Mouse (Mus musculus) hindbrain, embryonic 13.5 days (tissue): Measurements from ENCODE around the gene Kcnc3. TPM values are rescaled to one million over a fixed set of nuclear protein-coding genes. Genes with fewer than 3 reads are reported as not detected.

ENCODE experiments used
- ATAC-seq: fragments of 200-750 bp; cut with Nextera tagmentation; 2 replicates; pipeline ENCODE4 v1.8.0; 2017; ENCODE audit warnings: moderate TSS enrichment; ENCODE audit not compliant: low FRiP score
- H3K27ac ChIP-seq: fragments of 300-500 bp; sonication (generic); 2 replicates; pipeline ENCODE4 v1.5.1; 2015; ENCODE audit warnings: inconsistent platforms, mild to moderate bottlenecking, moderate library complexity
- H3K27me3 ChIP-seq: fragments of 300-500 bp; sonication (generic); 2 replicates; pipeline ENCODE4 v1.6.1; 2015; ENCODE audit warnings: mild to moderate bottlenecking, inconsistent platforms
- H3K36me3 ChIP-seq: fragments of 300-500 bp; sonication (generic); 2 replicates; pipeline ENCODE4 v1.6.1; 2015; ENCODE audit warnings: mild to moderate bottlenecking, inconsistent platforms
- H3K4me1 ChIP-seq: fragments of 300-500 bp; sonication (generic); replicated peaks from 2 replicates; pipeline ENCODE4 v1.6.1; 2015; ENCODE audit warnings: inconsistent platforms
- H3K4me2 ChIP-seq: fragments of 300-500 bp; sonication (generic); 2 replicates; pipeline ENCODE4 v1.6.1; 2015; ENCODE audit warnings: inconsistent platforms, mild to moderate bottlenecking, moderate library complexity
- H3K4me3 ChIP-seq: fragments of 300-500 bp; sonication (generic); 2 replicates; pipeline ENCODE4 v1.5.1; 2015; ENCODE audit warnings: mild to moderate bottlenecking, inconsistent platforms
- H3K9ac ChIP-seq: fragments of 300-500 bp; sonication (generic); 2 replicates; pipeline ENCODE4 v1.6.1; 2015; ENCODE audit warnings: mild to moderate bottlenecking, inconsistent platforms
- H3K9me3 ChIP-seq: fragments of 300-500 bp; sonication (generic); 2 replicates; pipeline ENCODE4 v1.6.1; 2016; ENCODE audit warnings: inconsistent platforms
- WGBS: fragments of 180-500 bp; shearing (Covaris S2); methylation state at CpG from one replicate; pipeline ENCODE4 v1.1.7; 2015; 5-methylcytosine and 5-hydroxymethylcytosine counted together
- polyA plus RNA-seq: library from polyadenylated mRNA; unstranded; fragments of >200 nt; fragmentation: Nextera tagmentation; extraction: Ambion mirVana; gene quantifications from 2 replicates; pipeline ENCODE4 v1.2.1, GENCODE M21; 2015

Gene Kcnc3
- polyA plus RNA-seq, 1 experiment from 2014 or later = 4.4 TPM

- peaks cover 7% of the 10 kb centered on the region; the same call in 1 of the 2 replicates for H3K4me1 ChIP-seq
- 47% methylated on average over 18 of the region's 18 CpGs for WGBS
- H3K36me3 ChIP-seq = no peaks in the 10 kb centered on the region
- no peak for ATAC-seq
- peaks cover 4% of the 10 kb centered on the region; the same call in 1 of the 2 replicates for H3K9me3 ChIP-seq
- H3K9ac ChIP-seq = no peak overlapping the region
- no peak overlapping the region for H3K4me3 ChIP-seq
- no peak overlapping the region for H3K4me2 ChIP-seq
- no peak overlapping the region for H3K27ac ChIP-seq
- H3K27me3 ChIP-seq = peaks cover 20% of the 10 kb centered on the region
Observed at GRCm38 (mm10) chr7:44623714-44624542, 33.5 kb downstream of the Kcnc3 start.

- H3K4me2 ChIP-seq = no peak overlapping the region
- H3K4me3 ChIP-seq = no peak overlapping the region
- no peak for ATAC-seq
- 78% methylated on average over 3 of the region's 3 CpGs for WGBS
- H3K36me3 ChIP-seq = no peaks in the 10 kb centered on the region
- H3K4me1 ChIP-seq = peaks cover 7% of the 10 kb centered on the region; the same call in 1 of the 2 replicates
- peaks cover 18% of the 10 kb centered on the region for H3K27me3 ChIP-seq
- H3K27ac ChIP-seq = no peak overlapping the region
- H3K9ac ChIP-seq = no peak overlapping the region
- no peaks in the 10 kb centered on the region for H3K9me3 ChIP-seq
Observed at GRCm38 (mm10) chr7:44624543-44624826, 34.0 kb downstream of the Kcnc3 start.

- Histone ChIP-seq H3K27me3 (peaks cover 17% of the 10 kb centered on the region), H3K4me1 (peaks cover 7% of the 10 kb centered on the region; the same call in 1 of the 2 replicates), H3K27ac (no peak overlapping the region), H3K9ac (no peak overlapping the region), H3K36me3 (no peaks in the 10 kb centered on the region), H3K9me3 (no peaks in the 10 kb centered on the region), H3K4me3 (no peak overlapping the region), H3K4me2 (no peak overlapping the region)
- 69% methylated on average over 14 of the region's 14 CpGs for WGBS
- ATAC-seq = no peak
Observed at GRCm38 (mm10) chr7:44624828-44625227, 34.4 kb downstream of the Kcnc3 start.

- Histone ChIP-seq H3K27me3 (peaks cover 19% of the 10 kb centered on the region), H3K9ac (no peak overlapping the region), H3K27ac (no peak overlapping the region), H3K4me3 (no peak overlapping the region), H3K4me1 (peaks cover 7% of the 10 kb centered on the region; the same call in 1 of the 2 replicates), H3K4me2 (no peak overlapping the region), H3K36me3 (no peaks in the 10 kb centered on the region), H3K9me3 (no peaks in the 10 kb centered on the region)
- WGBS = 88% methylated on average over 13 of the region's 13 CpGs
- ATAC-seq = no peak
Observed at GRCm38 (mm10) chr7:44625241-44626067, 35.0 kb downstream of the Kcnc3 start.

GRCm38 (mm10) chr7:44626068-44626385, 35.6 kb downstream of the Kcnc3 start:
- no peaks in the 10 kb centered on the region for H3K9me3 ChIP-seq
- H3K27me3 ChIP-seq = peaks cover 19% of the 10 kb centered on the region
- H3K9ac ChIP-seq = no peak overlapping the region
- H3K4me1 ChIP-seq = peaks cover 7% of the 10 kb centered on the region; the same call in 1 of the 2 replicates
- no peaks in the 10 kb centered on the region for H3K36me3 ChIP-seq
- no peak overlapping the region for H3K4me3 ChIP-seq
- no peak overlapping the region for H3K4me2 ChIP-seq
- no peak overlapping the region for H3K27ac ChIP-seq
- 80% methylated on average over 1 of the region's 1 CpGs for WGBS
- ATAC-seq = no peak

- no peak for ATAC-seq
- Histone ChIP-seq H3K9me3 (no peaks in the 10 kb centered on the region), H3K9ac (no peak overlapping the region), H3K4me1 (peaks cover 7% of the 10 kb centered on the region; the same call in 1 of the 2 replicates), H3K27me3 (peaks cover 19% of the 10 kb centered on the region), H3K4me3 (no peak overlapping the region), H3K27ac (no peak overlapping the region), H3K36me3 (no peaks in the 10 kb centered on the region), H3K4me2 (no peak overlapping the region)
- WGBS = 85% methylated on average over 13 of the region's 13 CpGs
Observed at GRCm38 (mm10) chr7:44626966-44627365, 36.5 kb downstream of the Kcnc3 start.

GRCm38 (mm10) chr7:44628402-44629034, 38.1 kb downstream of the Kcnc3 start:
- 86% methylated on average over 15 of the region's 15 CpGs for WGBS
- no peak overlapping the region for H3K4me3 ChIP-seq
- H3K9ac ChIP-seq = no peak overlapping the region
- no peaks in the 10 kb centered on the region for H3K36me3 ChIP-seq
- H3K4me1 ChIP-seq = peaks cover 7% of the 10 kb centered on the region; the same call in 1 of the 2 replicates
- no peak overlapping the region for H3K4me2 ChIP-seq
- ATAC-seq = no peak
- H3K9me3 ChIP-seq = no peaks in the 10 kb centered on the region
- H3K27ac ChIP-seq = no peak overlapping the region
- peaks cover 22% of the 10 kb centered on the region for H3K27me3 ChIP-seq

- peaks cover 23% of the 10 kb centered on the region for H3K27me3 ChIP-seq
- no peak overlapping the region for H3K4me3 ChIP-seq
- ATAC-seq = no peak
- no peak overlapping the region for H3K4me2 ChIP-seq
- H3K9me3 ChIP-seq = no peaks in the 10 kb centered on the region
- H3K9ac ChIP-seq = no peak overlapping the region
- H3K4me1 ChIP-seq = no peaks in the 10 kb centered on the region
- 88% methylated on average over 13 of the region's 13 CpGs for WGBS
- no peaks in the 10 kb centered on the region for H3K36me3 ChIP-seq
- H3K27ac ChIP-seq = no peak overlapping the region
Observed at GRCm38 (mm10) chr7:44630437-44630836, 40.0 kb downstream of the Kcnc3 start.

- peaks cover 33% of the 10 kb centered on the region for H3K27me3 ChIP-seq
- H3K4me2 ChIP-seq = no peak overlapping the region
- 33% methylated on average over 13 of the region's 13 CpGs for WGBS
- H3K9ac ChIP-seq = no peak overlapping the region
- ATAC-seq = peak; percentile 17; the same call in 1 of the 2 replicates
- H3K4me3 ChIP-seq = no peak overlapping the region
- no peak overlapping the region for H3K27ac ChIP-seq
- no peaks in the 10 kb centered on the region for H3K4me1 ChIP-seq
- no peaks in the 10 kb centered on the region for H3K36me3 ChIP-seq
- H3K9me3 ChIP-seq = no peaks in the 10 kb centered on the region
Observed at GRCm38 (mm10) chr7:44632676-44633075, 42.2 kb downstream of the Kcnc3 start.

- Histone ChIP-seq H3K4me1 (no peaks in the 10 kb centered on the region), H3K27me3 (peaks cover 41% of the 10 kb centered on the region), H3K9ac (no peak overlapping the region), H3K9me3 (no peaks in the 10 kb centered on the region), H3K4me2 (no peak overlapping the region), H3K36me3 (no peaks in the 10 kb centered on the region), H3K4me3 (no peak overlapping the region), H3K27ac (no peak overlapping the region)
- no peak for ATAC-seq
- WGBS = 16% methylated on average over 15 of the region's 15 CpGs
Observed at GRCm38 (mm10) chr7:44633407-44633806, 42.9 kb downstream of the Kcnc3 start.

- WGBS = 86% methylated on average over 9 of the region's 9 CpGs
Observed at GRCm38 (mm10) chr7:44636684-44637083, 46.2 kb downstream of the Kcnc3 start.

GRCm38 (mm10) chr7:44638663-44639062, 48.2 kb downstream of the Kcnc3 start:
- WGBS = 2% methylated on average over 16 of the region's 16 CpGs
- Histone ChIP-seq H3K4me1 (peaks cover 6% of the 10 kb centered on the region; the same call in 1 of the 2 replicates), H3K4me3 (peak overlapping the region; percentile 15; the same call in 1 of the 2 replicates), H3K9ac (no peak overlapping the region), H3K36me3 (no peaks in the 10 kb centered on the region), H3K27ac (no peak overlapping the region), H3K9me3 (no peaks in the 10 kb centered on the region), H3K27me3 (peaks cover 77% of the 10 kb centered on the region), H3K4me2 (peak overlapping the region; percentile 32)
- no peak for ATAC-seq

More at GRCm38 (mm10) chr7:44636684-44637083, 46.2 kb downstream of the Kcnc3 start:
- Histone ChIP-seq H3K27ac (no peak overlapping the region), H3K4me2 (no peak overlapping the region), H3K36me3 (no peaks in the 10 kb centered on the region), H3K9me3 (no peaks in the 10 kb centered on the region), H3K4me3 (no peak overlapping the region), H3K4me1 (peaks cover 6% of the 10 kb centered on the region; the same call in 1 of the 2 replicates), H3K9ac (no peak overlapping the region), H3K27me3 (peaks cover 71% of the 10 kb centered on the region)
- ATAC-seq = no peak
